Mouse (Mus musculus): Measurements from ENCODE around the gene Pm20d1. TPM values are rescaled to one million over a fixed set of nuclear protein-coding genes. Genes with fewer than 3 reads are reported as not detected.
A peak's percentile ranks its signal among the peaks of the same experiment; 100 is the strongest.

The Pm20d1 gene
- total and polyA plus RNA-seq, 3 experiments = 0.17 to 0.53 (median 0.21) TPM

- TF ChIP-seq EP300 (IDR thresholded peaks at IDR 0.05; ENCODE audit: low read length) (no peak), ZNF384 (IDR thresholded peaks at IDR 0.05; ENCODE audit: low read depth, low read length) (peak; percentile 69)
- Histone ChIP-seq H3K9ac (ENCODE audit: insufficient read depth, low read depth) (no peak overlapping the region), H3K4me3 (replicated peaks in 1 of 3; ENCODE audit: low read depth in 2 of 3, low read length in 2 of 3, poor library complexity in 1 of 3) (no peak overlapping the region), H3K4me2 (ENCODE audit: insufficient read depth, low read depth, poor library complexity, severe bottlenecking) (no peak overlapping the region), H3K79me2 (replicated peaks; ENCODE audit: control insufficient read depth, extremely low read depth, insufficient read depth, poor library complexity, severe bottlenecking) (no peaks in the 10 kb centered on the region), H3K9me3 (replicated peaks; ENCODE audit: low read length) (no peaks in the 10 kb centered on the region), H3K4me1 (ENCODE audit: control insufficient read depth in 1 of 2, insufficient read depth in 2 of 2) (peaks cover 7 to 56% of the 10 kb centered on the region in 2 experiments), H3K27me3 (replicated peaks) (peaks cover 2% of the 10 kb centered on the region), H3K27ac (ENCODE audit: insufficient read depth, low read depth) (no peak overlapping the region), H3K36me3 (replicated peaks in 1 of 2; ENCODE audit: control insufficient read depth in 1 of 2, insufficient read depth in 1 of 2, low read length in 1 of 2) (no peaks in the 10 kb centered on the region)
- dilution Hi-C loops (cut with MboI; ENCODE audit: extremely low pct_ligation_motif_present, extremely low pct_unique_long_range_greater_than_20kb, low sequenced_read_pairs) = no loop called here
- in situ Hi-C loops (cut with MboI; ENCODE audit: low pct_ligation_motif_present, low pct_unique_long_range_greater_than_20kb, low sequenced_read_pairs) = no loop called here
- no peak for DNase-seq (ENCODE audit: extremely low read depth)
These were observed 42.9 kb upstream of the Pm20d1 start for GRCm38 (mm10) chr1:131754212-131754829.

DNA sequence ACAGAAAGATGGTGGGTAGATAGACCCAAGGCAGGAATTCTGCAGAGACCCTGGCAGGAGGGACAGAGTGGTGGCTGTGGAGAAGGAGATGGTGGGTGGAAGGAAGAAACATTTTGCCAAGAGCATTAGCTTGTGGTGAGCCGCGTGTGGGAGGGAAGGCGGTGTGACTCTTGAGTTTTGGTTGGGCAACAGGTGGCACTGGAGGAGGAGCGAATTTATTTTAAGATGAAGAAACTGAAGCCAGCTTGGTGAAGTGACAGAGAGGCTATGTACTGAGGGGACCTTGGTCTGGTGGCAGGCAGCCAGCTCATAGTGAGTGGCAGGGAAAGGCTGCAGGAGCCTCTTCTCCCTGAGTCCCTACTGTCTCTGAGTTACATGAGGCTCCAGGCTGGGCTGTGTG, 42.3 kb upstream of the Pm20d1 start:
- peaks cover 11 to 56% of the 10 kb centered on the region in 2 experiments for H3K4me1 ChIP-seq (ENCODE audit: control insufficient read depth in 1 of 2, insufficient read depth in 2 of 2)
- no peak for DNase-seq (ENCODE audit: extremely low read depth)

DNA sequence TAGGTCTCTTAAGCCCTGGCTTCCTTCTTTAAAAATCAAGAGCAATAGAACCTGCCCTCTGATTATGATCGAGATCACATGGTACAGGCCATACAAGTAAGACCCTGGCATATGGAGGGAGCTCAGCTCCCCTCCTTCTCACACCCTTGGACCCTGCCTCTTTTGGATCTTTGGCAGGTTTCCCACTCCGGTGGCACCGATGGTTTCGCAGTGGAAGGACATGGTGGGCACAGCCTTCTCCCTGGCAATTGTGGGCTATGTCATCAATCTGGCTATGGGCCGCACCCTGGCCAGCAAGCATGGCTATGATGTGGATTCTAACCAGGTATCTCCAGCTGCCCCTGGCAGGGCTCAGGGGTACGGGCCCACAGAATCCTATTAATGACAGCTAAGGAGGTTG, 40.0 kb upstream of the Pm20d1 start:
- in situ Hi-C loops (cut with MboI; ENCODE audit: low pct_ligation_motif_present, low pct_unique_long_range_greater_than_20kb, low sequenced_read_pairs) (loop anchor here (5.0 kb wide), 1 partner anchor 40 kb away; no protein-coding TSS in a partner anchor), dilution Hi-C loops (cut with MboI; ENCODE audit: extremely low pct_ligation_motif_present, extremely low pct_unique_long_range_greater_than_20kb, low sequenced_read_pairs) (no loop called here)
- Histone ChIP-seq H3K27ac (ENCODE audit: insufficient read depth, low read depth) (no peak overlapping the region), H3K4me2 (ENCODE audit: insufficient read depth, low read depth, poor library complexity, severe bottlenecking) (no peak overlapping the region), H3K79me2 (replicated peaks; ENCODE audit: control insufficient read depth, extremely low read depth, insufficient read depth, poor library complexity, severe bottlenecking) (no peaks in the 10 kb centered on the region), H3K27me3 (replicated peaks) (peaks cover 2% of the 10 kb centered on the region), H3K9me3 (replicated peaks; ENCODE audit: low read length) (no peaks in the 10 kb centered on the region), H3K36me3 (replicated peaks in 1 of 2; ENCODE audit: control insufficient read depth in 1 of 2, insufficient read depth in 1 of 2, low read length in 1 of 2) (no peaks in the 10 kb centered on the region), H3K4me3 (replicated peaks in 1 of 3; ENCODE audit: low read depth in 2 of 3, low read length in 2 of 3, poor library complexity in 1 of 3) (no peak overlapping the region), H3K9ac (ENCODE audit: insufficient read depth, low read depth) (no peak overlapping the region), H3K4me1 (ENCODE audit: control insufficient read depth in 1 of 2, insufficient read depth in 2 of 2) (peaks cover 17 to 61% of the 10 kb centered on the region in 2 experiments)
- DNase-seq (ENCODE audit: extremely low read depth) = no peak
- TF ChIP-seq JUN (IDR thresholded peaks at IDR 0.05; ENCODE audit: insufficient read depth, low read depth, low read length) (no peak), HCFC1 (IDR thresholded peaks at IDR 0.05; ENCODE audit: low read depth, low read length) (no peak), ETS1 (conservative IDR thresholded peaks at IDR 0.05; ENCODE audit: low read depth, low read length) (no peak), TBP (conservative IDR thresholded peaks at IDR 0.05; ENCODE audit: low read depth, low read length) (no peak), CHD2 (IDR thresholded peaks at IDR 0.05; ENCODE audit: low read length) (no peak), ZKSCAN1 (IDR thresholded peaks at IDR 0.05; ENCODE audit: borderline replicate concordance, low read depth, low read length) (no peak), SIN3A (IDR thresholded peaks at IDR 0.05; ENCODE audit: low read length) (no peak), CHD1 (IDR thresholded peaks at IDR 0.05; ENCODE audit: low read depth, low read length) (no peak), PAX5 (IDR thresholded peaks at IDR 0.05; ENCODE audit: low read length) (no peak)

More for the DNA sequence above, 42.3 kb upstream of the Pm20d1 start:
- H3K27me3 ChIP-seq (replicated peaks) = peaks cover 2% of the 10 kb centered on the region
- no peaks in the 10 kb centered on the region for H3K36me3 ChIP-seq (replicated peaks in 1 of 2; ENCODE audit: control insufficient read depth in 1 of 2, insufficient read depth in 1 of 2, low read length in 1 of 2)
- H3K4me3 ChIP-seq (replicated peaks in 1 of 3; ENCODE audit: low read depth in 2 of 3, low read length in 2 of 3, poor library complexity in 1 of 3) = no peak overlapping the region
- dilution Hi-C loops (cut with MboI; ENCODE audit: extremely low pct_ligation_motif_present, extremely low pct_unique_long_range_greater_than_20kb, low sequenced_read_pairs) = no loop called here
- no peaks in the 10 kb centered on the region for H3K79me2 ChIP-seq (replicated peaks; ENCODE audit: control insufficient read depth, extremely low read depth, insufficient read depth, poor library complexity, severe bottlenecking)
- H3K4me2 ChIP-seq (ENCODE audit: insufficient read depth, low read depth, poor library complexity, severe bottlenecking) = no peak overlapping the region
- H3K9me3 ChIP-seq (replicated peaks; ENCODE audit: low read length) = no peaks in the 10 kb centered on the region
- no peak overlapping the region for H3K9ac ChIP-seq (ENCODE audit: insufficient read depth, low read depth)
- in situ Hi-C loops (cut with MboI; ENCODE audit: low pct_ligation_motif_present, low pct_unique_long_range_greater_than_20kb, low sequenced_read_pairs) = loop anchor here (5.0 kb wide), 1 partner anchor 38 kb away; no protein-coding TSS in a partner anchor
- TF ChIP-seq MYC (IDR thresholded peaks at IDR 0.05; ENCODE audit: low read depth, low read length) (no peak), RCOR1 (conservative IDR thresholded peaks at IDR 0.05; ENCODE audit: low read depth, low read length) (no peak), HCFC1 (IDR thresholded peaks at IDR 0.05; ENCODE audit: low read depth, low read length) (no peak), KAT2A (IDR thresholded peaks at IDR 0.05; ENCODE audit: insufficient replicate concordance, low read length) (no peak), MAFK (IDR thresholded peaks at IDR 0.05; ENCODE audit: insufficient replicate concordance, low read length) (no peak), JUND (conservative IDR thresholded peaks at IDR 0.05; ENCODE audit: low read depth, low read length) (no peak), RAD21 (IDR thresholded peaks at IDR 0.05; ENCODE audit: low read depth, low read length) (no peak), USF2 (conservative IDR thresholded peaks at IDR 0.05; ENCODE audit: low read depth, low read length) (no peak), ZKSCAN1 (IDR thresholded peaks at IDR 0.05; ENCODE audit: borderline replicate concordance, low read depth, low read length) (no peak), BHLHE40 (IDR thresholded peaks at IDR 0.05; ENCODE audit: low read depth, low read length) (no peak), UBTF (IDR thresholded peaks at IDR 0.05; ENCODE audit: low read depth, low read length) (no peak), PAX5 (IDR thresholded peaks at IDR 0.05; ENCODE audit: low read length) (no peak), POLR2A (IDR thresholded peaks at IDR 0.05; ENCODE audit: low read depth, low read length) (no peak), JUN (IDR thresholded peaks at IDR 0.05; ENCODE audit: insufficient read depth, low read depth, low read length) (no peak), IRF4 (IDR thresholded peaks at IDR 0.05; ENCODE audit: low read depth, low read length) (no peak), MAZ (IDR thresholded peaks at IDR 0.05; ENCODE audit: low read depth, low read length) (no peak), CHD1 (IDR thresholded peaks at IDR 0.05; ENCODE audit: low read depth, low read length) (no peak), NELFE (IDR thresholded peaks at IDR 0.05; ENCODE audit: low read depth, low read length) (no peak), ETS1 (conservative IDR thresholded peaks at IDR 0.05; ENCODE audit: low read depth, low read length) (no peak)
- H3K27ac ChIP-seq (ENCODE audit: insufficient read depth, low read depth) = no peak overlapping the region
